Mouse (Mus musculus) MEL-GATA-1-ER (cell line): ENCODE data around the gene Zswim9.
"Not testable (repeated sequence)": the region's sequence is repeated elsewhere in the genome, so short reads cannot be mapped to it uniquely, and the experiment has no call there.

Experiments
- DNase-seq: peaks from one replicate; pipeline ENCODE4 v3.0.0-alpha.2; 2012; ENCODE audit warnings: low read depth; ENCODE audit errors: extremely low read depth

Gene Zswim9

DNA sequence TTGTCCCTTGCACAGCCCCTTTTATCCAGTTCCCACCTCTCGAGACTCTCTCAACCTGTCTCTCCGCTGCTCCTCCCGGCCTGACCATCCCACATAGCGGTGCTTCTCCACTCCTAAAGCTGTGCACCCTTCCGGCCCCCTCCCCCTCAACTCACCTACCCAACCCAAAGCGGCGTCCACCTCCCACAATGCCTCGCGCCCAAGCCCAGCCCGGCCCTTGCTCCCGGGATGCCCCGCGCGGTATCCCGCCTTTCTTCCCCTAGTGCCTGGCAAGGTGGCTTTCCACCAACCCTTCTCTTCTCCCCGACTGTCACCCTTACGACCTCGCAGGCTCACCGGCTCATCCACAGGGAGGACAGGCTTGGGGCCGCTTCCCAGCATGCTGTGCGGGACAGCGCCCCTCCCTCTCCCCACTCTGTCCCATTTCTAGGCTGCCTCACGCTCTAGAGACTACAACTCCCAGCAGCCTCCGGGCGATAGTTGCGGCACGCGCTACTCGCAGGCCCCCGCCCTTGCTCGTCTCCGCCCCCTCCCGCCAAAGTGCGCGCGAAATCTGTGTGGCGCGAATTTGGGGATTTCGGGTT, at the start of gene Zswim9:
Zswim9 (minus strand) TSS at position 414 of the 584 bp plus-strand sequence.
- peak; percentile 79 for DNase-seq

DNA sequence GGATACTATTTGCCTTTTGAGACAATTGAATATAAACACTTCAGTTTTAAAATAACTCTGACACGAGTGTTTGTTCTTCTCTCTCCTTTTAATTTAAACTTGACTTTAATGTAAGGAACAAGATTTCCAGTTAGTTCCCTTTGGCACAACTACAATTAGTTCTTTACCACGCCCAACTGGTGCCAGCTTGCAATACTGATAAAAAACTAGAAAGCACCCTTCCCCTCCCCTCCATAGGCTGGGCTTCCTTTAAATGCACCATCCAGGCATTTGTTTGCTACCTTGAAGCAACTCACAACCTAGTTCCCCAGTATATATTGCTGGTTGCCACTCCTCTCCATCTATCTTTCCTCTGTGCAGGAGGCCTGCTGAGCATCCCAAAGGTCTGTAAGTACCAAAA, 45.8 kb upstream of the Zswim9 start, which contains the start of gene Pla2g4c:
Pla2g4c (plus strand) TSS at position 340 of the 400 bp plus-strand sequence.
- peak; percentile 57 for DNase-seq

DNA sequence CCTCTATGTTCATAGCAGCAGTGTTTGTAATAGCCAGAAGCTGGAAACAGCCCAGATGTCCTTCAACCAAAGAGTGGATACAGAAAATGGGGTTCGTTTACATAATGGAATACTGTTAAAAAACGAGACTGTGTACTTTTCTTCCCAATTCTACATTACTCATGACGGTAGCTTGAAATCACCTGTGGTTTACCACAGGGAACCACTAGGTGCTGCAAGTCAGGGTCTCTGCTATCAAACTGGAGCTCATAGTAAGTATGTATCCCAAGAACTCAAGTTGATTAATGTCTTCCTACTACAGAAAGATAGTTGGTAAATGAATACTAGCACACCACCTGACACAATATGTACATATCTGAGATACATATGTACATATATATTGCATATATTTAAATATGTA, 42.9 kb upstream of the Zswim9 start:
- DNase-seq: no peak

DNA sequence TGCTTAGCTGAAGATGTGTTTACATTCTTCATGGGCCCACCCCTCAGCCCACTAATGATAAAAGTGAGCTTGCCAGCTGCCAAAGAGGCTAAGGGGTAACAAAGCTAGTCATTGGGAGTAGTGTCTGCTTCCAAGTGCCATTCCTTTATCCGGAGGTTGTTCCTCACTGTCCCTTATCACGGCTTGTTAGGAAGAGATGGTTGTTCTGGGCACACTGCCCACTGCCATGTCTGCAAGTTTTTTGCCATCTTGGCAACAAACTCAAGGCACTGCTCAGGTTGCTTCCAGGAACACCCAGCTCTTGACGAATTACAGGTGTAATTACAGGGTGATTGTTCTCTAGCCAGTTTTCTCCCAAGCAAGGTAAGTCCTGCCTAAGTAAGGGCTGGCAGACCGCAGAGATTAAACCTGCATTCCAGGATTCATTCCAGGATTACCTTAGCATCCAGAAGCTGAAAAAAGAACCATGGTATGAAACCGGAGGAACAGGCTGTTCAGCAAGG, 35.6 kb upstream of the Zswim9 start:
- DNase-seq: no peak

DNA sequence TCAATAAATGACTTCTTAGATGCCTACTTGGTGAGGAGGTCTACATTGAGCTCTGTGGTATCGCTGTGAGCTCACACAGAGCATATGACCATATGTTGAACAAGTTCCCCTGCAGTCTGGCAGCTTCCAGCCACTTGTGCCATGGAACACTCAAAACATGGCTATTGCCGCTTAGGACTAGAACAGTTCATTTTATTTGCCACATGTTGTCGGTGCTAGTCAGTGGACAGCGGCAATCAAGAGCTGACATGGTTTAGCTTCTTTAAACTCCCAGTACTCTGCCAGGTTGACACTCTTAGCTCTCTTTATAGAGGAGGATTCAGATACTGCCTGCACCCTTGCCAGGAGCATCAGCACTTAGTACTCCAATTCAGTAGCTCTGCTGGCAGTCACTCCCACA, 32.9 kb upstream of the Zswim9 start:
- no peak for DNase-seq

DNA sequence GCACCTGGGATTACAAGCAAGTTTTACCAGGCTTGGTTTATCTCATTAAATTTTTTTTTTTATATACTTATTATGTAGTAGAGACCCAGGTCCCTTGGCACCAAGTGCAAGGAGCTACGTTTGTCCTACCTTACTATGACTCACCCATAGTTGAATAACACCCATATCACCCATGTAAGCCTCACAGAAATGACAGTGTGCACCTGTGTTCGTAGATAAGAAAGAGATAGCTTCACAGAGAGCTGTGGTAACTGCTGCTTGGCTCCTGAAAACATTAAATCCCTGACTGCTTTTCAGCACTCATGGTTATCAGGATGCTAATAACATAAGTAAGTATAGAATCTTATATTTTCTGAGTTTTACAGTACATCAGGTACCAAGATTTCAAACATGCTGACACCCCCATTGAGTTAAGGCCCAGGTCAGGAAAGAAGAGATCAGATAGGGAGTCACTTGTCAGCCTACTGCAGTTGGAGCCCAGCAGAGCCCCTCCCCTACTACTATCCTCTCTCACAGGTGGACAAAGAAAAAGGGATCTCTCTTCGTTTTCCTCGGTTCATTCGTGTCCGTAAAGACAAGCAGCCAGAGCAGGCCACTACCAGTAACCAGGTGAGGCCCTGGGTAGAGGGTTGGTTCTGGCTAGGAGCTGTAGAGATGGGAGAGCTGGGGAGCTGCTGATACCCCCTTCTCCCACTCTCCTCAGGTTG, 32.1 kb upstream of the Zswim9 start:
- DNase-seq: no peak

DNA sequence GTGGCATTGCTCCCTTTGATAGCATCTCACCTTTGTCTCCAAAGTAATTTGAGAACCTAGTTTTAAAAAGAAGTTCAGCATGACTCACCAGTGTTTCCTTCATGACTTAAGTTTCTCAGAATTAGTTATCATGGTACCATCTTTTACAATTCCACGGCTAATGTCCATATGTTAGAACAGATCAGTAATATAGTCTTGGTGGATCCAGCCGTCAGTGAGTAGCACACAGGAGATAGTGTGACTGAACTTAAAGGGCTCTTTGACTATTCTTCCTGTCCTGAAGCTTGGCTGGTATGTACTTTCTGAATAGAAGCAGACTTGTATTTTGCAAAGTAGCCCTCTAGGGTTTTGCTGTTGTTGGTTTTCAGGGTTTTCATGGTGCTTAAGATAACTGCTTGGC, 30.9 kb upstream of the Zswim9 start:
- no peak for DNase-seq

DNA sequence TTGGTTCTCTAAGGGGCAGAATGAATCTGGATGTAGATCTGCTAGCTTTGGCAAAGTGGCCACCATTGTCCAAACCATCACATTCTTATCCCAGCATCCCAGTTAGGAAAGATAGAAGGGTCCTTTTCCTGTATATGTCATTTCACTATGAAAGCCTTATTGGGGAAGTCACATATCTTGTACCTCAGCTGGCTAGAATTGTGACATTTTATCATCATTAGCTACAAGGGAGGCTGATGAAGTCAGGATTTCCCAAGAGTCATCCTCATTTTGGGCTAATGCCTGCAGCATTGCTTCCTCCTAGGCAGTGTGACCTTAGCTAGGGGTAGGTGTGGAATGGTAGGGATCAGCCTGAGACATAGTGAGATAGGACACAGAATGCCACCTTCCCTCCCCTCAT, 24.9 kb upstream of the Zswim9 start:
- DNase-seq: no peak

DNA sequence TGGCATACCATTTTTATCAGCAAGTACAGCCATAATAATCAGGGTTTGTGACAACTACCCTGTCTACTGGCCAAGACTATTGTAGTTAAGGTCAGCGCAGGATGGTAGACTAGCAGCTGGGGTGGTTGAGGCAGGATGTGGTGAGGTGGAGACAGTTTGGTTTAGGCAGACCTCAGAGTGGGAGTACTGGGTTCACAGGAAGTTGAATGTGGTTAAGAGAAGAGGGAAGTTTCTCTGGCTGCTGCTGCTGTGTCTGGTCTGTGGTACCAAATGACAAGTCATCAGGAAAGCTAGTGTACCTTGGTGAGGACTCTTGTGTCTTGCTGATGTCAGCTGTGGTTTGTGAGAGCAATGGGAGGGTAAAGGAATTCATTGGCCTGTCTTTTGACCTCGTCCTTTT, 24.3 kb upstream of the Zswim9 start:
- DNase-seq: peak; percentile 85

DNA sequence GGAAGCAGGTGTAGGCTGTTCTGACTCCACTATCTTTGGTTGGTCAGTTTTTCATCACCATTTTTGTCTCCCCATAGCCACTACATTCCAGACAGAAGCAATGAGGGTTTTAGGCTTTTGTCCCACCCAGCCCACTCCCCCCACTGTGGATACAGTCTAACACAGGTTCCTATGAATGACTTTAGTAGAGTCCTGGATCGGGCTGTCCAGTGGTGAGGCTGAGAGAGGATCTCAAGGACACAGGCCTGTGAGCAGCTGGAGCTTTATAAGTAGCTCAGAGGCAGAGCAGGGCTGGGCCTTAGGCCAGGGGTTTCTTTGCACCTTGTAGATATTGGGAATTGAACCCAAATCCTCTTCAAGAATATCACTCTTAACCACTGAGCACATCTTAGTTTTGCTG, 23.1 kb upstream of the Zswim9 start:
- no peak for DNase-seq

DNA sequence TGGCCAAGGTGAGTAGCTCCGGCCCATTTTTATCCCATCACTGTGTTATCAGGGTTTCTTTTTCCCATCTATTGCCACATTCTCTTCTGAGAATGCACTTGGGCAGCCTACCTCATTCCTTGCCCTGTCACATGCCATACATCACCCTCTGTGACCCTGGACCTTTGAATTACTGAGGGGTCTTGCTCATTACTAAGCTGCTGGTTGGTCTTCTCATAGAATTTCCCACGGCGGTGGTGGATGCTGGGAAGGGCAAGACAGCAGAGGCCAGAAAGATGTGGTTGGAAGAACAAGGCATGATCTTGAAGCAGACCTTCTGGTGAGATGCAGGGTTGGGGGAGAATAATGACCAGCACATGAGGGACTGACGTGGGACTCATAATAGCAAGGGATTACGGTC, 20.3 kb upstream of the Zswim9 start:
- DNase-seq: no peak

DNA sequence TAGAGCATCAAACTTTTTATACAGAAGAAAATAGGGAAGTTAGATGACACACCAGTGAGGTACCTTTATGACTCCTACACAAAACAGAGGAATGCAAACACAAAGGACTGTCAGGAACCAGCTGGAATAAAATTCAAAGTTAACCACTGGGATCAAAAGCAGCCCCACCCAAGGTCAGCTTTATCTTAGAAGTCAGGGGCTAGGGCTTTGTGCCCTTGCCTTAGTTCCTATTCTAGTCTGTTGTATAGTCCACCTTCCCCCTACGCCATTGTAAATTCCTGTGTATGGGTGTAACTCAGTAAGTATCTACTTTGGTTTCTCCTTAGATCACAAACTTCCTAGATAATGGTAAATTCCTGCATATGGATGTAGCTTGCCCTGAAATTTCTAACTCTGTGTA, 19.1 kb upstream of the Zswim9 start:
- DNase-seq: no peak

DNA sequence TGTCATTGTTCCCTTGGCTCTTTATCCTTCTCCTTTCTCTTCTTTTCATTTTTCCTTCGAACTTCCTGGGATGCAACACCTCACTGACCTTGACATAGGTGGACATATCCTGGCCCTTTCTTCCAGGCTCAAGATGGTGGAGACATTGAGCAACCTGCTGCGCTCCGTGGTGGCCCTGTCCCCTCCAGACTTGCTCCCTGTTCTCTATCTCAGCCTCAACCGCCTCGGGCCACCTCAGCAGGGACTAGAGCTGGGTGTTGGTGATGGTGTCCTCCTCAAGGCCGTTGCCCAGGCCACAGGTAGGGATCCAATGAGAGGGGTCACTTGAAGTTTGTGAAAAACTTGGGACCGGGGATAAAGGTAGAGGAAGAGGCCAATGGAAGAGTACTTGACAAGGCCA, 16.7 kb upstream of the Zswim9 start:
- DNase-seq: no peak

DNA sequence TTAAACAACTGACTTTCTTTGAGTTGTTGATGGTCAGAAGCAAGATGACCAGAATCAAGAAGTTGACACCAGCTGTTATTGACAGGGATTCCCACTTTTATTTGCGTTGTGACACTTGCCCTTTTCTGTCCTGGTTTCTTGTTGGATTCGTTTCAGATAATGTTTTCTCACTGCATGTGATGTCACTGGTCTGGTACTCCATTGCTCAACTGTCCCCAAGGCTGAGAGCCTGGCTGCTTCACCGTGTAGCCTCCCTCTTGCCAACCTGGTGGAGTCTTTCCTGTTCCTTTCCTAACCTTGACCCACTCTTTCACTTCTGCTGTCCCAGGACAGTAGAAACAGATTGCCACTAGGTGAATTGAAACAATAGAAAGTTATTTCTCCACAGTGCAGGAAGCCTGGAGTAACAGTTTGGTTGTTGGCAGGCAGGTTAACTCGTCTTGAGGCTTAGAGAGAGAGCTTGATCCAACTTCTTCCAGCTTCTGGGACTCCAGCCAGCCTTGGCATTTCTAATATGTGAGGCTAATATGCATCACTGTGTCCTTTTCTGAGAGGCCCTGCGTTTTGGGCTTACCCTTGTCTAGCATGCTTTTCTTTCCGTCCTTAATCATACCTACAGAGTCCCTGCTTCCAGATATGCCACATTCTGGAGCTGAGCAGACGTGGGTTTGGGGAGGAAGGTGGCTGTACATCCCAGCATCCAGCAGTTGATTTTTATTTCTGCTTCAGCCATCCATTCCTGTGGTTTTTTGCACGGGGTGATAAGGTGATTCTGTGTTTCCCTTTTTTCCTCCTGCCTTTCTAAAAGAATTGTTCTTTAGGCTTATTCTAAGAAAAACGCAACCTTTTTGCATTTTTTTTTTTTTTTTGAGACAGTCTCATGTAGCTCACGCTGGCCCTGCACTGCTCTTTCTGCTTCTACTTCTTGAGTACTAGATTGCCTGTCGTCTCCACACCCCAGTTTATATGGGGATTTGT, 15.6 kb upstream of the Zswim9 start:
- peak; percentile 57 for DNase-seq

DNA sequence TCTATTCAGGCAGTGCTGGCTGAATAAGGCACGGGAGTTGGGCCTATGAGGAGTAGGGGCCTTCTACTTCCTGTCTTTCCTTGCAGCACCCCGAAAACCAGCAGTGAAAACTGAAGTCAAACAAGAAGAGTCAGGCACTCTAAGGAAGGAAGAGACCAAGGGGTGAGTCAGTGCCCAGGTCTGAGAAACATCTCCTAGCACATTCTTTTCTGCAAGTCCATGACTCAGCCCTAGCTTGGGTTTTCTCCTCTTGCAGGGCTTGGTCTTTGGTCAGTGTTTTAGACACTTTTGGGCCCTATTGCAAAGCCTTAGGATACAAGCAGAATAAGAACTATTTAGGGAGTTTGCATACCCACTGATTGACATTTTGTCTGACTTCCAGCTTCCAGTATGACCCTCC, 12.8 kb upstream of the Zswim9 start:
- no peak for DNase-seq

DNA sequence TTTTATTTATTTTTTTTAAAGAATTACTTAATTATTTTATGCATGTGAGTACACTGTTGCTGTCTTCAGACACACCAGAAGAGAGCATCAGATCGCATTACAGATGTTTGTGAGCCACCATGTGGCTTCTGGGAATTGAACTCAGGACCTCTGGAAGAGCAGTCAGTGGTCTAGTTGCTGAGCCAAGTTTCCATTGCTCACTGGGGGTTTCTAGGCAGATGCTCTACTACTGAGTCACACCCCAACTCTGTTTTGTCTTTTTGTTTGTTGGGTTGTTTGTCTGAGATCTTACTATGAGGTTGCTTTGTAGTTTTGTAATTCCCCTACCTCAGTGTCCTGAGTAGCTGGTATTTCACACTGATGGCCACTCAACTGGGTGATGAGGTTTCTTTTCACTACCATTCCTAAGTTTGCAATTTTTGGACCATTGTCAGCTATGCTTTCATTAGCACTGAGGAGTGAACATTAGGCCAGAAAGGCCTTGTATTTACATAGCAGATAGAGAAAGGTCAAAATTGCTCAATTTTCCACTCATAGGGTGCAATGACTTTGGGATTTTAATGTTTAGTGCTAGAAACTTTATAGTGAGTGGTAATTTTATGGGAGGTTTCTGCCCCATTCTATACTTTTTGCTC, 11.6 kb upstream of the Zswim9 start:
- no peak for DNase-seq

DNA sequence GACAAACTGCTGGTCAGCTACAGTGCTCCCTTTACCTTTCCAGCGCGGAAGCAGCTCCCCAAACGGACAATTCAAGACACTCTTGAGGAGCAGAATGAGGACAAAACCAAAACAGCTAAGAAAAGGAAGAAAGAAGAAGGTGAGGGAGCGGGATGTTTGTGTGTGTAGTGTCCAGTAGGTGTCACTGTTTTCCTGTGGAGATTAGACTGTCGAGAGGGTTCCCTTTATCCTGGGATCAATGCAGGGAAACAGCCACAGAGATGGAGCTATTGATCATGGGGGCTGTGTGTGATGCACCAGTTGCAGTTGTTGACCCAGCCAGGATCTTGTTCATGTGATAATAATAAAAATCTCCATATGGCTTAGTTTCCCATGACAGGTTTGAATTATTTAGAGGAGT, 10.1 kb upstream of the Zswim9 start:
- DNase-seq: no peak

DNA sequence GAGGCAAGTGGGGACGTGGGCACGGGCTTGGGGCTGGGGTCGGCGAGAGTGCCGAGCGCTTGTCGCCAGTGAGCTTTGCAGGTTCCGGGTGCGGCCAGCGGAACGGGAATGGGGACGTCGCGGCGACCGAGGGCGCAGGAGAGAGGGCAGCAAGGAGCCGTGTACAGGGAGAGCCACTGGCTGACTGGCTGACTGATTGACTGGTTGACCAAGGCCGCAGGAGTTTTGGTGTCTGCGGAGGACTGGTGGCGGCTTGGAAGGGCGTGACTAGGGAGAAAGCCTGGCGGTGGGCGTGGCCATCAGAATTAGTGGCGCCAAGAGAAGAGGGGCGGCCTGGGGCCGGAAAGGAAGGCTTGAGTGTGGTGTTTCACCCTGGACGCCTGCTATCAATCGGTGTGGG, 436 bp upstream of the Zswim9 start:
- not testable (repeated sequence) for DNase-seq

DNA sequence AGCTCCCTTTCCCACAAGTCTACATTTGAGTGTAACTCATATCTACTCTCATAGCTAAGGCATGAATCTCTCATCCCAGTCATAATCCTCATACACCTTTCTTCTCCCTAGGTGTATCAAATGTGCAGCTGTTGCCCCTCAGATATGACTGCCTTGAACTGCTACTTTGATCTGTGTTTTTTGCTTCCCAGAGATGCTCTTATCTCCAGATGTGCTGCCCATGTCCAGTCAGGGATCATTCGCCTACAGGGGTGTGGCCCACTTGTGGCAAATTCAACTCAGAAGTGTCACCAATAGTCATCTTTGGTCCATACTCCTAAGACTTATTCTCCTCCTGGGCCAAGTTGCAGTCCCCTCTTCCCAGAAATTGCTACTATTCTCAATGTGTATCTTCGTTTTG, 688 bp downstream of the Zswim9 start:
- DNase-seq: no peak

DNA sequence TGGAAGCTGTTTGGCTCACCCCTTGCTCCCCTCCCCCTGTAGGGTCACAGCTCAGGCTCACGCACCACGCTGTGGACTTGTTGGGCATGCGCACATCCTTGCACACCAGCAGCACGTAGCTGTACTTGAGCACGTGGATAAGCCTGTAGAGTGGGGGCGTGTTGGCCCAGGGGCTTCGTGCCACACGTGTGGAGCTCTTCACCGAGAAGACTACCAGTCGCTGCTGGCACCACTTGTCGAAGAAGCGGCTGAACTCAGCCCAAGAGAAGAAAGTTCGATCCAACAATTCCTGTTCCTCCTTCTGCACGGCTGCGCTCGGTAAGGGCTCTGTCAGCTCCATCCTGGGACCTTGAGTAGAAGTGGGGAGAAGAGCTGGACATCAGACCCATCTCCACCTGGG, 1.4 kb downstream of the Zswim9 start, which contains the start of gene Lig1:
Lig1 (plus strand) TSS at position 203 of the 400 bp plus-strand sequence.
- DNase-seq: no peak

DNA sequence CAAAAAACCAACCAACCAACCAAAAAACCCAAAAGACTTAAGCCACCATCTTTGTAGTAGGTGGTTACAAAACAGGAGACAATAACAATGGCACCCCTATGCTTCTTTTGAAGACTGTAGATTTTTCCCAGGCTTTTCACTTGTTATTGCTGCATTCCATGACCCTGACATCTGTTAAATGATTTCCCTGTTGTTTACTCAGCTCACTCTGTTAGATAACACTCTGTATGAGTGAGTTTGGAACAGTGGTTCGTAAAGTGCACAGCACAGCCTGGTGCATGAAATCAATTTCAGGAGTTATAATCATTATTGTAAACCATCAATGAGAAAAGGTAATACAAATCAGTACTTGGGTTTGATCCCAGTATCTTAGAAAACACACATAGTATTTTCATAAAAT, 6.8 kb downstream of the Zswim9 start:
- DNase-seq: no peak
